Mouse (Mus musculus) liver, adult (tissue): ENCODE data around the gene Gdpd5.

ENCODE experiments used
- GATA4 ChIP-seq: IDR thresholded peaks from 2 replicates; pipeline ENCODE4 v1.6.1; 2014; ENCODE audit warnings: mild to moderate bottlenecking, low read length; ENCODE audit not compliant: insufficient replicate concordance

Gene Gdpd5

DNA sequence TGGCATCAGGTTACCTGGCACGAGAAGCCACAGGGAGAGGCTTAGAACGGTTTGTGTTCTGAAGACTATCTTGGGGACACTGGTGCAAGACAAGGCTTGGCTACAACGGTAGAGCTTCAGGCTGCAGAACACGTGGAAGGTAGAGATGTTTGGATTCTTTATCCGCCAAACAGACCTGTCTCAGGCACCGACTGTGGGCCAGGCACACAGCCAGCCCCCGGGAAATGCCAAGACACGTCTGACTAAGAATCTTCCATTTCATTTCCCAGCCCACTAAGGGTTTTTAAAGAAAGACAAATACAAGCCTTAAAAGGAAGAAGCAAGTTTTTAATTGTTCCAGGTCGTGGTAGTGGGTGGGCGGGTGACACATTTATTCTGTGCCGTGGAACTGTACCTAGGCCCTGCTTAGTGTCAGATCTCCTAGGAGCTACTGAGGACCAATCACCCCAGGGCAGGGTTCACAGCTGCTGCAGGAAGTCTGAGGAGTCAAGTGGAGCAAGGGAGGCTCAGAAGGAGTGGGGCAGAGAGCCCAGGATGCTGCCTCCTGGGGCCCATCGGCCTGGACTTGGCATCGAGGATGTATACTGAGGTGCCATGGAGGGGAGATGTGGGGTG lies 12.6 kb downstream of the Gdpd5 start:
- TF ChIP-seq GATA4: no peak

DNA sequence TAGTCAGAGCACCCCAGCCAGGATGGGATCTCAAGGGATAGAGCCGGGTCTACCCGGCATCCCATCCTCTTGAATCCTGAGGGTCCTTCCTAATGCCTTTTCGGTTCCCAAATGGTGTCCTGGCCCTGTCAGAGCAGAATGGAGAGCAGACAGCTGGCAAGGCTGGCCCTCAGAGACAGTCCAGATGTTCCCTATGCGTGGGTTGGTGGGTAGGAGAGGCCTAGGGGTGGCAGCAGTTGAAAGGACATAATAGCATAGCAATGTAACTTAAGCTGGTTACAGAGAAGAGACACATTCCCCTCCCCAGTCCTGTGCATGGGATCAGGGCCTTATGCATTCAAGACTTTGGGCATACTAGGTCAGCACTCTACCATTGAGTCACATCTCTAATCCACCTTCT lies 14.2 kb downstream of the Gdpd5 start:
- no peak for TF ChIP-seq GATA4

DNA sequence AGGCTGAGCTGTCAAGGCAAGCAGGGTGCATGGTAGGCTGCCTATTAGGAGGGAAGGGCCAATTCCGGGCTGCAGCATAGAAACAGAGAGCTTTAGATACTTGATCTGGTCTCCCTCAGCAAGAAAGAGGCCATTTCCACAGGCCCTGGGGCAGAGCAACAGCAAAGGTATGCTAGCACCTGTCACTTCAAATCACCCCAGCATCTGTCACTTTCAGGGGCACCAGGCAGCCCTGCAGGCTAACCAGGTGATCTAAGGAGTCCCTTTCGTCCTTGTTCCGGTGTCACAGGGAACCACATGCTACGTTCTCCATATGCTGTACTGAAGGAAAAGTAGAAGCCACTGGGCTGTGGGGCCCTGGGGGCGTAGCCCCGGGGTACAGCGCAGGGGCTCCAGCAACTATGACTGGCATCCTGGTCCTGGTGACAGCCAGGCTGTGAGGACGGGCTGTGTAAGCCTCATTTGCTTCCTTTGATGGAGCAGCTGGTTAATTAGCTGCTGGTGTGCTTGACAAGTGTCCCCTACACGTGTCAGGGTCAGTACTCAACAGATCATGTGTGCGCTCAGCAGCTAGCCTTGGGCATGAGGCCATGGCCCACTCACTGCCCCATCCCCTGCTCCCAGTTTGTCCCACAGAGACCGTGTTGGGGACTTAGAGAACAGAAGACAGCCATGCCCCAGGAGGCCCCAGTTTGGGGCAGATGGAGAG lies 14.8 kb downstream of the Gdpd5 start:
- TF ChIP-seq GATA4: no peak

DNA sequence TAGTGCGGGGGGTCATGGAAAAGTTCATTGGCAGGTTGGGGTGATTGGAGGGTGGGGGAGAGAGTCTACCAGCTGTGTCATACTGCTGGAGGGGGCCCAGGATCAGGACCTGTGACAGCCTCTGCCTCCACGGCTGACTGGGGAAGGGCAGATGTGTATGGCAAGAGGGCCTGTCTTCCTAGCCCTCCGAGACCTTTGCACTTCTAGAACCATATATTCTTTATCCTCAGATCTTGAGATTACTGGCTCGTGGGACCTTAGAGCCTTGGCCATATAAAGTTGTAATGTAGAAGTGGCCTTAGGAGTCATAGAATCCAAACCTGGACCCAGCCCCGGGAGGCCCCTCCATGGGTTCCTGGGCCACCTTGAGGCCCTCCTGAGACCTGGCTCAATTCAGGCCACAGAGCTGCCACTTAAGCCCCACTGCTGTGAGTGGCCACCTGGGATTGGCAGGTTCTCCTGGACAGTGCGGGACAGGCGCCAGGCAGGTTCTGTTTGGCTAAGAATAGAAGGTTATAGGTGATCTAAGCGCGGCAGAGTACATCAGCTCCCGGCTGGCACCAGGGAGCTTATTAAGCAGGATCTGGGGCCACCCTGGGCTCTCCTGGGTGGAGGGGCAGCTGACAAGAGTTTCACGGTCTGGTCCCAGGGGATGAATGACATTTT lies 15.9 kb downstream of the Gdpd5 start:
- TF ChIP-seq GATA4: no peak

DNA sequence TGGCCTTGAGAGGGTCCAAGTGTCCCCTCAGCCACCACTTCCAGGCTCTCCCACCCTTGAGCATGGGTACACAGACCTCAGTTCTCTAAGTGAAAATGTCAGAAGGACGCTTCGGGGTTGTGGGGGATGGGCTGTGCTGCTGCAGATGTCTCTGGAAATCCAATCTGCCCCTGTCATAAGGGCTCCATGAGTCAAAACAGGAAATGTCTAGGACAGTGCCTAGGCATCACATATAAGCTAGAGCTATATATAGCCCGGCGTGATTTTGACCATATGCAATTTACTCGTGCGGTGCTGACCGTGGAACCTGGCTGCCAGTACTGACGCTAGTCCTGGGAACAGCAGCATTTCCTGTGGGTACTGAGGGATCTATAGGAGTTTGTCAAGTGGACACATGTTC lies 20.2 kb downstream of the Gdpd5 start:
- TF ChIP-seq GATA4: no peak

DNA sequence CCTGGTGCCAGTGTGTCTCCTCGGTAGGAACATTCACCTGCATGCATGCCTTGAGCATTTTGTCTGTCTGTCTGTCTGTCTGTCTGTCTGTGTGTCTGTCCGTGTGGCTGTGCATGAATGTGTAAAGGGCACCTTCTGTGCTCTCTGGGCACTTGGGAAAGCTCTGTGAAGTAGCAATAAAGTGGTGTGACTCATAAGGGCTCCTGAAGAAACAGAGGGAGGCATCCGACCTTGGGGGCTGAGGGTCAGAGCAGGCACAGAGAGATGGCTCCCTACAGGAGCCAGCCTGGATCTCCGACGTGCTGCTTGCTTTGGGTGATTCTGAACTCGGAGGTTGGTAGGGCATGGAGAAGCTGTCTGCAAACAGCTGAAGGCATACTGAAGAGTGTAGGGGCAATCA lies 21.3 kb downstream of the Gdpd5 start:
- TF ChIP-seq GATA4: no peak

DNA sequence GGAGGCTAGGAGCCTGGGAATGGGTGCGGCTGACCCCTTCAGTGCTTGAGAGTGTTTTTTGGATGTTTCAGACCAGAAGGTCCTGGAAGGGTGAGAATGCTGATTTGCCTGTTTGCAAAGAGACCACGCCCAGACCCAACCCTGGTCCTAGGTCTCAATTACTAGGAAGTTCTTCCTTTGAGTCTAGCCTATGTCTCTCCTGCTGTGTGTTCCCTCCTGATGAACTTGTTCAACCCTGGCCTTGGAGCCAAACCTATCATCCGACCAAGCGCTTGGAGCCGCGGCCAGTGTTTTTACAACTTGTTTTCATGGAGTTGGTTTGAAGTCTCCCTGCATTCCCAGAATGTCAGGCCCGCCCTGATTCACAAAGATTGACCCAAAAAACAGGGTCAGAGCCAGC lies 22.0 kb downstream of the Gdpd5 start:
- no peak for TF ChIP-seq GATA4

DNA sequence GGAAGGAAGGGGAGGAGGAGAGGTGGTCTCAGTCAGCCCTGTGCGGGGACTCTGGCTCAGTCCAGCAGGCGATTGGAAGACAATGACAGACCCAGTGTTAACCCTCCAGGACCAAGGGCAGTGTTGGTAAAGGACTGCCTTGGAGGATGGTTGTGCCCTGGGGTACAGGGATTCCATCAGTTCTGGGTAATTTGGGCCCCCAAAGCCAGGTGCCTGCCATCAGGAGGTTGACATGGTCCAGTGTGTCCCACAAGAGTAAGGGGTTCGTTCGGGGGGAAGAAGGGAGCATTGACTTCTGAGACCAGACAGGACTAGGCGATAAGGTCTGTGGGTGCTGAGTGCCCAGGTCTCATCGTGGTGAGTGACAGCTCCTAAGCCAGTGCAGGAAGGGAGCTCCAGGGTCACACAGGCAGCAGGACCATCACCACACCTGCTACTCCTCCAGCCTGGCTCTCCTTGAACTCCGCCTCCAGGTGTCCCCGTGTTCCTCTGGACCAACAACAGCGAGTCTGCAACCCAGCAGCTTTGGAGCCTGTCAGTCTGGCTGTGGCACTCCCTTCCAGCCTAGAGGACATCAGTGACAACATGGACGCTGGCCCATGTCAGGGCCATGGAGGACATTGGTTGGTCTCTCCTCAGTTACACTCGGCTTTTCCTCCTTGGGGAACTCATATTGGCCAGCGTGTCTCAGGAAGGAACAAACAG lies 23.0 kb downstream of the Gdpd5 start:
- no peak for TF ChIP-seq GATA4

DNA sequence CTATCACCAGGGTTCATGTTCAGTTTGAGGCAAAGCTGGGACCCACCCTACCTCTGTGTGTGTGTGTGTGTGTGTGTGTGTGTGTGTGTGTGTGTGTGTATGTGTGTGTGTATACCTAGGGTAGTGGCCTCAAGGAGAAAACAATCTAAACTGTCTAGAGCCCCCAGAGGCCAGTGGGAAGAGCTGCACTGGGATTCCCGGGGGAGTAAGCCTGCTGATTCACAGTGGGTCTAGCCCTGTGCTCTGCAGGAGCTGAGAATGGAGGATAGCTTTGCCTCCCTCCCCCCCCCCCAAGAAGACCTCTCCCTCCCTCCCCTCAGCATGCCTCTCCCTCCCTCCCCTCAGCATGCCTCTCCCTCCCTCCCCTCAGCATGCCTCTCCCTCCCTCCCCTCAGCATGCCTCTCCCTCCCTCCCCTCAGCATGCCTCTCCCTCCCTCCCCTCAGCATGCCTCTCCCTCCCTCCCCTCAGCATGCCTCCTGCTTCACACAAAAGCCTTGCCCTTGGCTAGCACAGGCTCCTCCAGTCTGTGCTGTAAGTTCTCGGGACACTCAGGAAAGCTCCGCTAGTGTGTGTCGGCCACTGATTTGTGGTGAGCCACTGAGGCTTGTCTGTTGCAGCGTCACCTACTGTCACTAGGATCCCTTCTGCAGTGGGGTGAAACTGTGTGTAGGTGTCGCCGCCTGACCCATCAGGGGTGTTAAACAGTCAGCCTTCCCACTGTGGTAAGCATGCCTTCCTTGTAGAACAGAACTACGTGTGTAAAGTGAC lies 24.4 kb downstream of the Gdpd5 start:
- TF ChIP-seq GATA4: no peak

DNA sequence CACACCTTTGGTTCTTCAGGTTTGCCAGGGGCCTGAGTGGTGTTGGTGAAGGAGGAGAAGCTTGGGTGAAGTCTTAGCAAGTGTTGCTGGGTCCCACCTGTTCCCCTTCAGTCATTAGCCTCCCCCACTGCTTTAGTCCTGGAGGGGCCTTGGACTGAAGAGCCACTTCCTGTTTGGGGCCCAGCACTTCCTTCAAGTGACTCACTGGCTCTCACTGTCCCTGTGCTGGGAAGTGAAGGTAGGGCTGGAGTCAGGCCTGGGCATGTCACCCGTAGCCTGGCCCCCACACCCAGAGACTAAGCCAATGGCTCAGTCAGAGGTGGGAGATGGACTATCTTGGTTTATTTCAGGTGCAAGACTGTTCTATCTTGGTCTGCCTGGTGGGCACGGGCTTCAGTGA lies 26.4 kb downstream of the Gdpd5 start:
- no peak for TF ChIP-seq GATA4

DNA sequence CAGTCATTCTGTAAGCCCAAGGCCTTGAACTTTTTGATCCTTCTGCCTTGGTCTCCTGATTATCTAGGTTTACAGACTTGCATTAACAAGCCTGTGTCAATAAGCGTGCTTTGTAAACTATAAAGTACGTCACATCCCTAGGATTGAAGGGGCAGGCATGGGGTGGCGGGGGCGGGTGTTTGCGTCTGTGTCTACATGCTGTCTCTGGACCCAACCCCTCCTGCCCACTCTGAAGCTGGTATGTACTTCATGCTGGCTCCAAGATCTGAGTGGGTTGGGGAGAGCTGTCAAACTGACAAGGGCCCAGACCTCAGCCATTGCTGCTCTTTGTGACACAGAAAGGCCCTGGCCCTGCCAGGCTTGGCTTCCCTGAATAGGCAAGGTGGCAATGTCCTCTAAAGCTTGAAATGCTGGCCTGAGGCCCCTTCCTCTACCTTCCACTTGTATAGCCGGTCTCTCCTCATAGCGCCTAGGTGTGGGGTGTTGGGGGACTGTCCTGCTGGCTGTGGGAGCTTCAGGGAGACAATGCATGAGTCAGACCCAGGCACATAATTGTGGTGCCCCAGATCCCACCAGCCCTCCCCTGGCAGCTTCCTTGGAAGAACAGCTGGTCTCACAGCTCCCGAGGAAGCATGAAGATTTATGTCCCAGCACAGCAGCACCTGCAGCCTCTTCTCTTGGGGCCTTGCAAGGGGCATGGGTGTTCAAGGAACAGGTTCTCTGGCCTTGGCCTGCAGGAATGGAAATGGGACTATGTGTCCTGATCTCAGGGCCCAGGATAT lies 28.4 kb downstream of the Gdpd5 start:
- TF ChIP-seq GATA4: no peak

DNA sequence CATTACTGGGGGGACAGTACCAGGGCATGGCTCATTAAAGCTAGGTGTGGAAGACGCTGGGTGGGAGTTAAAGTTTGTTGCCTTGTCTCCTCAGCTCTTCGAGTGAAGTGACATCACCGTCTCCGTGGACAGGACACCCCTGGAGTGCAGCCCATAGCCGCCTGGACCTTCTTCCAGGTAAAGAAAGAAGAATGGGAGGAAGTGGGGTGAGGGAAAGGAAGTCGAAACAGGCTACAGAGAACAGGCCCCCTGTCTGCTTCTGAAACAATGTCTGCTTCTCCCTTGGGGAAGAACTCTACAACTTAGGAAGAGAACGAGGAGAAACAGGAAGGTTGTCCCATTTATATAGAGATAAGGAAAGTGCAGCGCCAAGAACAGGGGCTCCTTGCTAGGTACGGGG lies 29.1 kb downstream of the Gdpd5 start:
- TF ChIP-seq GATA4: no peak

DNA sequence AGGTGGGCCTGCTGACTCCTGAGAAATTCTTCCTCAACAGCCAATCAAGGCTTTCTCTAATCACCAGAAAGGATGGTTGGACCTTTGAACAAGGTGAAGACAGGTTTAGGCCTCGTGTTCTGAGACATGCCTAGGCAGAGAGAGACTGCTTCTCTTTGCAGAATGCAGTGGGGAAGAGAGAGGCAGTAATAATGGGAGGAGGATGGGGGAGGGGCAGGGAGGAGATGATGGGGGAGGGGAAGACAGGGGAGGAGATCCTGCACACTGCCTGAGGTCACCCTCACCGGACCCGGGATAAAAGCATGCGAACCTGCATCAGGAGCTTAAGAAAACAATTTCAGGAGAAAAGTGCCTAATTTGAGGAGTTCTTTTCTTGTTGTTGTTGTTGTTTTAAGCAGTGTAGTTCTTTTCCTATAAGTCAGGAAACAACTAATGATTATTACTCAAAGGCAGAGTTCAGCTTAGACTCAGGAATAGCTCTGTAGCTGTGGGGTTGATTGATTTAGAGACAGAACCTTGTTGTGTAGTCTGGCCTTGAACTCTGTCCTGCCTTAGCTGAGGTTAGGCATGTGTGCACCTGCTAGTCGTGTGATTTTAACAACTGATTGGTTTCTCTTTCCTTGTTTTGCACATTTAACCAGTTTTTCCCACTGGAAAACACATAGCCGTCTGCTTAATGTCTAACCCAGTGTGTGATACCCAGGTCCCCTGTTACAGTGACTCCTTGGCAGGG lies 30.0 kb downstream of the Gdpd5 start:
- TF ChIP-seq GATA4: no peak

DNA sequence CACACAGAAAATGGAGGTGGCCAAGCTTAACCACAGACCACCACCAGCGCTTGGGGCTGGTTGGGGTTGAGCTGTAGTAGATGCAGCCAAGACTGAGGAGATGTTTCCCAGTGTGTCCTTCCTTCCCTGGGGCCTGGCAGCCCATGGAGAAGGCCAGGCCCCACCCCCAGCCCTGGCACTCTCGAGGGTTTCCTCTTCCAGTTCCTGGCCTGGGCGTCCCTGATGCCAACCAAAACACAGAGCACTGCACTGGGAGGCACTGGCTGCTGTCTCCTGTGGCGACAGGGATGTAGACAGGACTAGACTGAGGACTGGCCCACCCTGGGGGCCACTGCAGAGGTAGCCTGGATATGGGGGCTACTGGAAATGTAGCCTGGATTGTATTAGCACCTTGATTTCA lies 33.8 kb downstream of the Gdpd5 start:
- no peak for TF ChIP-seq GATA4
